Mouse (Mus musculus) adrenal gland, postnatal 14 days (tissue): Measurements from ENCODE around the gene Acot7. TPM values are rescaled to one million over a fixed set of nuclear protein-coding genes. Genes with fewer than 3 reads are reported as not detected.

Experiments used
- DNase-seq: peaks from one replicate; pipeline ENCODE4 v3.0.0; 2021; ENCODE audit warnings: mixed read lengths
- total RNA-seq: library from RNA; stranded (reverse); gene quantifications from 2 replicates; pipeline ENCODE4 v1.2.3, GENCODE M21; 2021

Acot7 gene
- total RNA-seq, 1 experiment from 2014 or later, result 32.2 TPM

DNA sequence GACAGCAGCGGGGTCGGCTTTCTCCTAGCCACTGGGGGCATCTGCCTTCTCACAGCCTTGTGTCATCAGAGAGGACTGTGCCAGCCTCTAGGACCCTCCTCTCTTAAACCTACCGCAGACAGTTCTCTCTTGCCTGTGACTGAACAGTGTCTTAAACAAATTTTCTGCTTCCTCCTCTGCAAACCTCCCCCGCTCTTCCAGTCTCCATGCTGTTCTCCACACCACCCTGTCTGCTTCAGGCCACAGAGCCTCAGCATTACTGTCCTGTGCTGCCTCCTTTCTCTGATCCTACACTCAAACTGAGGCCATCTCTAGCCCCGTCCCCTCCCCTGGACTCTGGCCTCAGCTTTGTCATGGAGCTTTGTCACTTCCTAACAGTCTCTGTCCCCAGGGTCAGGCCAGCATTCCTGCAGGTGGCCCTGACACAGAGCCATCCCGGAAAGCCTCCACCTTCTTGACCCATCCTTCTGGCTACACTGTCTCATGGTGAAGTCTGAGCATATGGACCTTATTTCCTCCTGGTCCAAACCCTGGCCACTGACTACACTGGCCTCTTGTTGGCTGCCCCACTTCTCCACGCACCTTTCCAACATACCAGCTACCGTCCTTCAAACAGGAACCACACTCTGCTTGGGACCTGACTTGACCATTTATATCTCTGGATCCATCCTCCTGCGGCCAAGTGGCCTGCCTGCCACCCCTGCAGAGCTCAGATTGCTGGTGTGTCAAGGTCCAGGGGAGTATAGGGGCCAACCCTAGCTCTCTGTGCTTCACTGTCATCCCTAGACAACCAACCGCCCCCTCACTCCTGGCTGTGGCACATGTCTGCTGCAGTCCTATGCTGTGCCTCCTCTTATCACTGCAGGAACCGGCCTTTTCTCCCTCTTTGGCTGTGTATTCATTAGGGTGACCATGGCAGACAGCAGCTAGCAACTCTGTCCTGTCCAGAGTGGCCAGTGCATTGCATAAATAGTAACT lies 66.9 kb downstream of the Acot7 start:
- no peak for DNase-seq

DNA sequence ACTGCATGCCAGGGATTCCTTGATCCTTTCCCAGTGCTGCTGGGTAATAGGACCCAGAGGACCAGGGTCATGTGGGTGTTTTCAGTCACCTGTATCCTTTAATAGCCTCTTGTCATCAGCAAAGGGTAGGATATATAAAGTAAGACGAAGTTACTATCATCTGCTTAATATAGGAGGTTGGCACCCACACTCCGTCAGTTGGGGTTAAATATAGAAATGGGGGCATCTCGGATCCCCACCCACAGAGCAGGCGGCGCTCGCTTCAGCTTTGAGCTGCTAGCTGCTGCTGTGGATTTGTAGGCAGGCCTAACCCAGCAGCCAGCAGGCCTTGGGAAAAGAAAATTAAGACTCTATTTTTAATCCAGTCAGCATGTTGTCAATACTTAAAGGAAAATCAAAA lies 68.1 kb downstream of the Acot7 start:
- DNase-seq, result no peak

DNA sequence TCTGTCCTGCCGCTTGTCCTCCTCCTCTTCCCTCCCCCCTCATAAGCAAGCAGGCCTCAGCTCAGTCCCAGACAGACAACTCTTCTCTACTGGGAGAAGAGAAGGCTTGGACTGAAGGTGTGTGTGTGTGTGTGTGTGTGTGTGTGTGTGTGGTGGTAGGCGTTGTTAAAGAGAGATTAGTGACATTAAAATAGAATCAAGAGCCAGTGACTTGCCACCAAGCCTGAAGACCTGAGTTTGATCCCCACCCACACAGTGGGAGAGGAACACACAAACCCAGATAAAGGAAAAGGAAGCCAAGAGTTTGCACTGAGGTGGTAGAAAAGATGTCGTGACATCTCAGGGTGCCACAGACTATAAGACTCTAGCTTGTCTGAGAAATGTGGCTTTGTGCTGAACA lies 69.3 kb downstream of the Acot7 start:
- DNase-seq, result no peak

DNA sequence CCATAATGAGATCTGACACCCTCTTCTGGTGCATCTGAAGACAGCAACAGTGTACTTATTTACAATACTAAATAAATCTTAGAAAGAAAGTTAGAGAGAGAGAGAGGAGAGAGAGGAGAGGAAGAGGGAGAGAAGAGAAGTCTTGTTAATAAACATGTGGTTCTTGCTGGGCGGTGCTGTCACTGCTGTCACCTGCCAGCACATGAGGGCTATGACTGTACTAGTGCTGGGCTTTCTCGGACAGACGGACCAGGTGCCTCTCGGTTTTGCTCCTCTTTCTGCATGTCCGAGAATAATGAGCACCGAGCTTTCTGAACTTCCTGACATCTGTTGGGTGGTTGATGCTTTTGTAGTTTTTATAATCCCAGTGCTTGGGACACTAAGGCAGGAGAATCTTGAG lies 72.7 kb downstream of the Acot7 start:
- DNase-seq, result no peak

DNA sequence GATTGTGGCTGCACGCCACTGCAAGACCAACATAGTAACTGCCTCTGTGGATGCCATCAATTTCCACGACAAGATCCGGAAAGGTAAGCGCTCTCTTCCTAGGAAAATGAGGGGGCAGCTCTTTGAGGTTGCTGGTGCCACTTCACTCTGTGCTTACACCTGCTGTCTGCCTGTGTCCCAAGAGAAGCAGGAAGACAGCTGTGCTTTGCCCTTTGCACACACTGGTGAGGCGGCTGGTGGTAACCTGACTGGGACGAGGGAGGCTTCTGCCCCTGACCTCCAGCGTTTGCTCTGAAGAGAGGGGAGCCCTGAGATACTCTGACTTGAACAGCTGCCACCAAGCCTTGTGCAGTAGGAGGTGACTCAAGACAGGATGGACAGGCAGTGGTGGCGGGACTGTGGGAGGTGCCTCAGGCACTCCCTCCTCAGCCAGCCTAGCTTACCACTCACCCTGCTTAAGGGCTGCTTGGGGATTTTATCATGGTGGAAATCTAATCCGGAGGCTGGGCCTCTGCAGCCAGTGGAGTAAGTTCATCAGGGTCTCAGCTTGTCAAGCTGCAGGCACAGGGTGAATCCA lies 75.3 kb downstream of the Acot7 start:
- peak; percentile 69 for DNase-seq

DNA sequence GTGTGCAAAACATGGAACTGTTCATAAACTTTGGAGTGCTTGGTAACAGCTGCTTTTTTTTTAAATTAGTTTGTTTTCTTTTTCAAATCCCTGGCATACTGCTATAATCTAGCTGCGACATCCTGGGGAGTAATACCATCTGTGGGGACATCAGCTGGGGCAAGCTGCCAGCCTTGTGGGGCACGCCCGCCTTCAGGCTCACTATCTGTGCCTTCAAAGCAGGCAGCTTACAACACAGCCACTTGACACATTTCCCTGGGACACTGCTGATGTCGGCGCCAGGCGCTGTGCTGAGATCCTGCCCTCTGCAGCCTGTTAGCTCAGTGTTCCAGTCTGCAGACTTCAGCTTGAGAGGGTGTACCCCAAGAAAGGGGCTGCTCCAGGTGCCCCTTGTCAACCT lies 79.1 kb downstream of the Acot7 start:
- DNase-seq, result peak; percentile 75

DNA sequence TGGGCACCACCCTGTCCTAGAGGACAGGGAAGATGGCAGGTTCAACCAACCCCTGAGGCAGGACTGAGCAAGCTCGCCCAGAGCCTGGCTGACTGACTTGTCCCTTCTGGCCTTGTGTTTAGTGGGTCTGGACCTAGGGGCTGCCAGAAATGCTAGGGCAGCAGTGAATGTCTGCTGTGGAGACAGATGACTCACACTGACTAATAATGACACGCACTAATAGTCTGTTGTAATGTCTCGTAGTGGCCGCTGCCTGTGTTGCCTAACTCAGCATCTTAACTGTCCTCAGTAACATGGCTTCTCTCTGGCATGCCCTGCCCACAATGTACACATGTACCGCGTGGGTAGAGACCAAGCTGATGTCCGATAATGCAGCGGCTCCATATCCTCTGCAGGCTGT lies 82.5 kb downstream of the Acot7 start:
- DNase-seq, result peak; percentile 44

DNA sequence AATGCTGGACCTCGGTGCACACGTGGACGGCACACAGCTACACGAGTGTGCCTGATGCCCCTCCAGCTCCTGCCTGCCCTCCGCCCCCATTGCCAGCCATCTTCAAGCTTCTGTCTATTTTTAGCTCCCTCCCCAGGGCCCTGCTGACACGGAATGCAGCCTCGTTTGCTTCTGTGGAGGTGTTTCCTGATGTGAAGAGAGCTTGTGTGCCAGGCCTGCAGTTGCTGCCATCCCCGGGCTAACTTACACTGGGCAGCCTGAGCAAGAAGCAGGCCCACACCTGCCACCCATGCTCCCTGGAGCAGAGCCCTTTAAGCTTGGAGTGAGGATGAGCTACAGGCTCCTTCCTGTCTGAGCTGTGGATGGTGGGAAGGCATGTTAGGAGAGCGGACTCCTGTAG lies 84.3 kb downstream of the Acot7 start:
- no peak for DNase-seq

DNA sequence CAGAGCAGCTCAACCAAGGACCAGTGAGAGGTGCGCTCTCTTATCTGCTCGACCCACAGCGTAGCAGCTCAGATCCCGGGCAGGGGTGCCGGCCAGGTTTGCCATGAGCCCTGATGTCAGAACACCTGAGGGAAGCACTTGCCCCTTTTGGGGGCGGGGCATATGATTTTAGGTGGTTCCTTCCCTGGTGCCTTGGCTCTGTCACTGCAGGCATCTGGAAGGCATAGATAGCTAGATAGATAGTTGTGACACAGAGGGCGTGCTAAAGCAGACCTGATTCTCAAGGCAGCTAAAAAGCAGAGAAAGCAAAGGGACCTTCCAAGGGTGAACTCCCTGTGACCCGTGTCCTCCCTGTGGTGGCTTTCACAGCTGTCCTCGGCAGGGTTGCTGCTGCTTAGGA lies 85.2 kb downstream of the Acot7 start:
- DNase-seq, result no peak

DNA sequence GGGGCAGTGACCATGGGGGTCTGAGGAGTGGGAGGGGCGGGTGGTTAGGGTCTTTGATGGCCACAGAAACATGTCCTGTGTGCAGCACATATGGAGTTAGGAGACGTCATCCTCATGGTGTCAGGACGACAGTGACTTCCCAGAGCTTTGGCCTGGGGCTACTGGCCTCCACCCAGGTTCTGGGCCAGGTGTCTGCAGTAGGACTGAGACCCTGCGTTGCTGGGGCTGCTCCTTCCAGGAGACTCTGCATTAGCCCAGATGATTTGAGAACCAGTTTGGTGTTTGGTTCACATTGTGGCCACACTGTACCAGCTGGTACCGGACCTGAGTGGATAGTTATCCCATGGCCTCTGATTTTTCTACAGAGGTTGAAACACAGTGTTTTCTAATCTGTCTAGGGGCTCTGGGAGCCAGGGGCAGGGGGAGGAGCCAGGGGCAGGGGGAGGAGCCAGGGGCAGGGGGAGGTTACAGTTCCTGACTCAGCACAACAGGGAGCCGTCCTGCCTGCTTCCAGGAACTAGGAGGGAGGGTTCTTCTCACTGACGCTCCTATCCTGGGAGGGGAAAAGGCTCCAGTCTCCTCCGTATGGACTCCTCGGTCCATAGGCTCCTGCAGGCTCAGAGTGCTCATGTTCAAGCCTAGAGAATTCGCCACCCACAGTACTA lies 85.7 kb downstream of the Acot7 start:
- peak; percentile 58 for DNase-seq

DNA sequence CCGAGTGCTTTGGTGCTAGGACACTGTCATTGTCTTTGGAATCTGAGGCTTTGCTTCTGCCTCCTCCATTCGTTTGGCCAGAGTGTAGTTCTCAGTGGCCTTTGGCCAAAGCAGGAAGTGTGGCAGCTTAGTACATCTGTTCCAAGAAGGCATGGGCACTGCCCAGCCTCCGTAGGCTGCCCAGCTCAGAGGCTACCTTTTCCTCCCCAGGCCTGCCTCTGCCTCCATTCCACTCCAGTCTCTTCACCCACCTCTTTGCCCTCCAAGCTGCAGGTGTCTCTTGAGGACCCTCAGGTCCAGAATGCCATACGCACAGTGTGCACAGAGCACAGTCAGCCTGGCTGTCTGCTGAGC lies 86.2 kb downstream of the Acot7 start:
- no peak for DNase-seq

DNA sequence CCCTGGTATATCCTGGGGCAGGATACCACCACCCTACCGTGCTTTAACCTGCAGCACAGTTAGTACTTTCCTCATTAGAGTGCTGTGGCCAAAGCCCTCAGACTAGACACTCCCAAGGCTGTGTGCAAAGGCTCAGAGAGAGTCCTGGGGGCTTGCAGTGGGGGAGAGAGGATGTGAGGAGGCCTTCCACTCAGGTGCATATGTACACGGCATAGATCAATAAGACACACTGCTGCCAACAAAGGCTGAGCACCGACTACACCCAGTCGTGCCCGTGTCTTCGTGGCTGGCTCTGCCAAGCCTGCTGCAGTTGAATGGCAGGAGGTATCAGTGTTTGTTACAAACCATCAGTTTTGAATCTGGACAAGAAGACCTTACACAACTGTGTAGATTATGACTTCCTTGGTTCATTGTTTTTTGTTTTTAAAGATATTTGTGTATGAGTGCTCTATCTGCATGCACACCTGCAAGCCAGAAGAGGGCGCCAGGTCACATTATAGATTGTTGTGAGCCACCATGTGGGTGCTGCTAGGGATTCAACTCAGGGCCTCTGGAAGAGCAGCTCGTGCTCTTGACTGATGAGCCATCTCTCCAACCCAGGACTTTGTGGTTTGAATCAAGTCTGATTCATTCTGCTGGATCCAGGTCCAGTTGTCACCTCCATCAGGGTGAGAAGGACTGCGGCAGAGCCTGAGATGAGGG lies 87.1 kb downstream of the Acot7 start:
- no peak for DNase-seq

DNA sequence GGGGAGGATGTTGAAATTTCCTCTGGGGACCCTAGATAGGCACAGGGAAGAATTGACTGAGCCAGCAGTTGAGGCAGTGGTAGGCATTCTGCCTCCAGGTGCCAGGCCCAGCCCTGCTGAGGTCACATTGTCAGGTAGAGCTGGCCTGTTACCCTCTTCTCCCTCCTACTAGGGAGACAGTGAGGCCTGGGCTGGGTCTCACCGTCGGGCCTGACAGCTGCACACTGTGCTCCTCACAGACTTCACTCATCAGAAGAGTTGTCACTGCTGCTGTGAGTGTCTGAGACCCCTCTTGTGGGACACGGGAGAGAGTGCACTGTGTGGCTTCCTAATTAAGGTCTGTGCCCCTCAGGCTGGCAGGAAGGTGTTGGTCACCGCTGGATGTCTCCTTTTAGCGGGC lies 87.9 kb downstream of the Acot7 start:
- DNase-seq, result no peak

DNA sequence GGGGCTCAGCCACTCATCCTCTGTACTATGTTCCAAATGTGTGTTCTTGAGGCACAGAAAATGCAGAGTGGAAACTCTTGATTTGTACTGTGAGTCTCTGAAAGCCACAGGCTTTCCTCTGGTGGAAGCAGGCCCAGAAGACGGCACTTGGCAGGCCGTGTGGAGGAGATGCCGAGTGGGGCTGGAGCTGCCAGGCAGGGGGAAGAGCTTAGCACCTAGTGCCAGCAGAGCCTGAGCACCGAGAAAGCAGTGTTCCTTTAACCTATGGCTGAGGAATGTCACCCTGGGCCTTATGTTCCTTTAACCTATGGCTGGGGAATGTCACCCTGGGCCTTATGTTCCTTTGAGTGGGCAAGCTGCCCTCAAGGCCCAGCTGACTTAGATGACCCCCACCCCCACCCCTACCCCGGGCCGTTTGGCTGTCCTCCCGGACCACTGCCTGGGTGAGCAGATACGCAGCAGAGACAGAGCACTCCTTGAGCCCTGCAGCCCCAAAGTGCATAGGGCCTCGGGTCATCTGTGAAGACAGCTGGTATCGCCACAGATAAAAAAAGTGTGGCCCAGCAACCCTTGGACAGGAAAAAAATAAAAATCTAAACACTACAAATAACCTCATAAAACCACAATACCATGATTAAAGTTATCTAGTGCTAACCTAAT lies 88.4 kb downstream of the Acot7 start:
- DNase-seq, result peak; percentile 57

DNA sequence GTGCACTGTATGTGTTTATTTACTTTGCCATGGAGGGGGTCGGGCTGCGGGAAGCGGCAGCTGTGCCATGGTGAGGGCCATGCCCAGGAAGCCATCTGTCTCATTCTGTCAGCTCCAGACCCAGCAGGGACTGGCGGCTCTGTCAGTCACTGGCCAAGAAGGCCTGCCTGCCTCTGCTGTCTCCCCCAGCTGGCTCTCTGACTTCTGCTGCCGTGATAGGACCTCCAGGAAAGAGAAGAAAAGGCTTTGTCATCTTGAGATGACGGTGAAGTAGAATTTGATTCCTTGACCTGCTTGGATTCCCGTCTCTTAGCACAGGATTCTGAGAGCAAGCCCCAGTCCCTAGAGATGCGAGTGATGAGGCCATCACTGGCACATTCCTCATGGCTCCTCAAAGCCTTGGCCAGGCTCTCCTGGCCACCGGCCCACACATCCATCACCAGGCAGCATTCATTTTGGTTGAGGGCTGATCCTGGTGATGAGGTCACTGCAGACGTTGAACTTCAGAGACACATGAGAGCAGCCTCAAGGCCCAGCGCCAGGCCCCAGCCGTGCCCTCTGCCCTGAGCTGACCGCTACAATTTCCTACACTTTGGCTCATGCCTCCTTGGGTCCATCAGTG lies 89.9 kb downstream of the Acot7 start:
- peak; percentile 83 for DNase-seq

DNA sequence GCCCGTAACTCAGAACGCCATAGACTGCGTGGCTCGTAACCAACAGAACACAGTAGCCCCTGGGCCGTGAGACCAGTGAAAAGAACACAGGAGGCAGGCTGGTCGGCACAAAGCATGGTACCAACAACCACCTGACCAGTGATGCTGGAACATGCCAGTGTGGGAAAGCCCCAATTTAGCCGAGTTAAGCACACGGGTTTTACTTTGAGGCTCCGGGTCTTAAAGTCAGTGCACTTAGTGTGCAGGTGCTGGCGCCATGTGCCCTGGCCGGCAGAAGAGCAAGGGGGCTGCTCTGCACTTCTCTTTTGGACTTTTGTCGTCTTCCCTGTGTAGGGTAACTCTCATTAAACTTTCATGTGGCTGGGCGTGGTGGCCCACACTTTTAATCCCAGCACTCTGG lies 92.0 kb downstream of the Acot7 start:
- DNase-seq, result no peak

DNA sequence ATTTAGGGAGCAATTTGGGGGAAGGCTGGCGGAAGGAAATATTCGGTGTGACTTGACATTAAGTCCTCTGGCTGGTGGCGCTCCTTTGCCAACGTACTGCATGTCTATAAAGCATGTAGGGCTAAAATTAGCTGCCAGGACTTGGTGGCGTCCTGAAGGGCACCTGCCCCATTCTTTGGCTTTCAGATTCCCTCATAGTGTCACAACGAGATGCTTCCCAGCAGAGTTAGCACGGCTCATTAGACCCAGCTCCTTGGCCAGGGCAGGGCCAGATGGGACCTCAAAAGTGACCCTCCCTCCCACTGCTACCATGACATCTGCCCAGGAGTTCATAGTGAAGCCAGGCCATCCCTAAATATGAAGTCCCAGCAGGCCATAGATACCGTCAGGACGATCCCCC lies 92.7 kb downstream of the Acot7 start:
- DNase-seq, result no peak

DNA sequence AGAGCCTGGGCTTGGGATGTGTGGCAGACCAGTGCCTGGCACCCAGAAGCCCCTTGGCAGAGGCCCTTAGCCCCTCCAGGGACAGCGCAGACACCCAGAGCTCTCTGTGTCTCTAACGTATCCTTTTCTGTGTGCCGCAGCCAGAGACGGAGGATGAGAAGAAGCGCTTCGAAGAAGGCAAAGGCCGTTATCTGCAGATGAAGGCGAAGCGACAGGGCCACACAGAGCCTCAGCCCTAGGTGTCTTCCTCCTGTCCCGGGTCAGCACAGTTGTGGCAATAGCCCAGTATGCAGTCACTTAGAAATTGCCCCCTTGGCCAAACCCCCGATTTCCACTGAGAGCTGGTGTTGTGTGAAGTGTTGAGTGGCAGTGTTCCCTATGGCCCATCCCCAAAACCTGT lies 93.4 kb downstream of the Acot7 start:
- DNase-seq, result no peak

DNA sequence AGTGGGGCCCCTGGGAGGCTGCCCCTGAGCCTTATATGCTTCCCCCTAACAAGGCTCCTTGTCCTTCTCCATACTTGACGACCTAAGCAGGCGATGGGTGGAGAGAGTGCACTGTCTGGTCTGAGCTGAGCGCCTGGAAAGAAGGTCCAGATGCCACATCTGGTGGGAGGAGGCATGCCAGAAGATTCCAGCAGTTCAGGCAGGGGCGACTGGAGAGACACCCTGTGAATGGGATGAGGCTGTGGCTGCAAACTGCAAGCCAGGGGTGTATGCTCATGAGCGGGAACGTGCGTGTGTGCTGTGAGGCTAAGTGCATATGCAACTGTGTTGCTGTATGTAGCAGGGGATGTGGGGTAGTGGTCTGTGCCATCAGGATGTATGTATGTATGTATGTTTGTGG lies 94.1 kb downstream of the Acot7 start:
- DNase-seq, result no peak

DNA sequence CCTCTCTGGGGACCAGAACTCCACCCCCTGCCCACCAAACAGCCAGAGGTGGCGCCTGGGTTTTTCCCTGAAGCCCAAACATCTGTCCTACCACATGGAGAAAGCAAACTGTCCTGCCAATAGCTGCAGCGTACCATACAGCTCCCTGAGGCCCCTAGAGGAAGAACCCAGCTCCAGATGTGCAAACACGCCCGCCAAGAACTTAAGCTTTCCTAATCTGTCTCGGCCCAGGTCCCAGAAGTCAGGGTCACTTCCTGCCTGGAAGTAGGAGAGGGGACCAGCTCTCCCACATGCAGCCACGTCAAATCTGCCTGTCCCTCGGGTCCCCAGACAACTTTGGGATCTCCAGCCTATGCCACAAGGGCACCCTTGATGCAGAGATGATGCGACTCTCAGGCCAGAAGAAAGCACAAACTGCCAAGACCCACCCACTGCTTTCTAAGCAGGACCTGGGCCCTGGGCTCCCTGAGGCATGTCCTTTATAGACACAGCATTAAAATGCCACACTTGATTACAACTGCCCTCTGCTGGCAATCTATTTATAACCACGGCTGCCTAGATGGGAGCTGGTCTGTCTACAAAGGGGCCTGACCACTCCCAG lies 94.6 kb downstream of the Acot7 start:
- peak; percentile 53 for DNase-seq

DNA sequence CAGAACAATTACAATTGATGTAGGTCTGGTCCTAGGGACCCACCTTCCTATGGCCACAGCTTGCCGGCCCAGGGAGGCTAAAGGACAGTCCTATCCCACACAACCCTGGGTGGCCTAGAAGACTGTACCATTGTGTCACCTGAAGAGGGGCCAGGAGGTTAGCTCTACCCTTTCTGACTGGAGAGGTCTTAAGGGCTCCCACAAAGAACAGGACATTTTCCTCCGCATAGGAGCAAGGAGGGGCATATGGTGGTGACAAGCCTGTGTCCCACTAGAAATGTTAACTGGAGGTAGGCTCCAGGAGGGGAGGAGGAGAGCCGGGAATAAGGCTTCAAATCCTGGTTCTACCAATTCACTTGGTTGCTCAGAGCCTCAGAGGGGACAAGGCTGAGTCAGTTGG lies 95.3 kb downstream of the Acot7 start:
- no peak for DNase-seq
